Mouse (Mus musculus) liver, embryonic 11.5 days (tissue): ENCODE measurements around the gene Paics. TPM values are rescaled to one million over a fixed set of nuclear protein-coding genes. Genes with fewer than 3 reads are reported as not detected.
A peak's percentile ranks its signal among the peaks of the same experiment; 100 is the strongest.

Source experiments
- ATAC-seq: fragments of 200-750 bp; cut with Nextera tagmentation; replicated peaks from 2 replicates; pipeline ENCODE4 v1.8.0; 2017; ENCODE audit warnings: moderate number of reproducible peaks, mild to moderate bottlenecking, moderate TSS enrichment, moderate library complexity; ENCODE audit not compliant: low FRiP score
- DNase-seq: peaks from one replicate; pipeline ENCODE4 v3.0.0-alpha.2; 2017; ENCODE audit warnings: low spot score
- H3K27ac ChIP-seq: fragments of 300-500 bp; sonication (generic); 2 replicates; pipeline ENCODE4 v1.5.1; 2014; ENCODE audit warnings: mild to moderate bottlenecking, low read depth, low read length, control low read depth
- H3K27me3 ChIP-seq: fragments of 300-500 bp; sonication (generic); replicated peaks from 2 replicates; pipeline ENCODE4 v1.6.1; 2014; ENCODE audit warnings: low read length, mixed read lengths; ENCODE audit not compliant: control insufficient read depth, insufficient read depth
- H3K36me3 ChIP-seq: fragments of 300-500 bp; sonication (generic); 2 replicates; pipeline ENCODE4 v1.6.1; 2014; ENCODE audit warnings: mild to moderate bottlenecking, low read length, moderate library complexity, mixed read lengths; ENCODE audit not compliant: control insufficient read depth, insufficient read depth
- H3K4me1 ChIP-seq: fragments of 300-500 bp; sonication (generic); replicated peaks from 2 replicates; pipeline ENCODE4 v1.6.1; 2014; ENCODE audit warnings: low read length, mixed read lengths; ENCODE audit not compliant: control insufficient read depth, insufficient read depth
- H3K4me2 ChIP-seq: fragments of 300-500 bp; sonication (generic); 2 replicates; pipeline ENCODE4 v1.6.1; 2014; ENCODE audit warnings: mild to moderate bottlenecking, control low read depth, moderate library complexity
- H3K4me3 ChIP-seq: fragments of 300-500 bp; sonication (generic); 2 replicates; pipeline ENCODE4 v1.5.1; 2014; ENCODE audit warnings: low read depth, low read length, control low read depth
- H3K9ac ChIP-seq: fragments of 300-500 bp; sonication (generic); 2 replicates; pipeline ENCODE4 v1.6.1; 2014; ENCODE audit warnings: low read depth, low read length, control low read depth
- H3K9me3 ChIP-seq: fragments of 300-500 bp; sonication (generic); 2 replicates; pipeline ENCODE4 v1.6.1; 2016; ENCODE audit warnings: low read length, inconsistent platforms, mixed read lengths; ENCODE audit not compliant: control insufficient read depth
- WGBS: fragments of 180-500 bp; shearing (Covaris S2); extraction: QIAGEN DNeasy Blood & Tissue Kit; methylation state at CpG from one replicate; pipeline ENCODE4 v1.1.7; 2014; 5-methylcytosine and 5-hydroxymethylcytosine counted together
- polyA plus RNA-seq: library from polyadenylated mRNA; unstranded; fragments of >200 nt; fragmentation: Nextera tagmentation; extraction: Ambion mirVana; gene quantifications from 2 replicates; pipeline ENCODE4 v1.2.1, GENCODE M21; 2014

Gene Paics
- polyA plus RNA-seq, 1 experiment from 2014 or later: 357 TPM

GRCm38 (mm10) chr5:76945678-76946033 is 5.5 kb upstream of the Paics start:
- Histone ChIP-seq H3K9me3 (no peaks in the 10 kb centered on the region), H3K4me1 (peaks cover 14% of the 10 kb centered on the region), H3K36me3 (peaks cover 15% of the 10 kb centered on the region), H3K9ac (no peak overlapping the region), H3K4me2 (no peak overlapping the region), H3K27ac (no peak overlapping the region), H3K4me3 (no peak overlapping the region), H3K27me3 (no peaks in the 10 kb centered on the region)
- WGBS: 75% methylated on average over 2 of the region's 2 CpGs
- DNase-seq: no peak
- ATAC-seq: no peak

GRCm38 (mm10) chr5:76947142-76947541 is 4.0 kb upstream of the Paics start:
- H3K36me3 ChIP-seq: peaks cover 13% of the 10 kb centered on the region; the same call in 1 of the 2 replicates
- H3K27ac ChIP-seq: no peak overlapping the region
- no peaks in the 10 kb centered on the region for H3K27me3 ChIP-seq
- H3K9ac ChIP-seq: no peak overlapping the region
- H3K4me2 ChIP-seq: no peak overlapping the region
- WGBS: 71% methylated on average over 4 of the region's 4 CpGs
- no peak overlapping the region for H3K4me3 ChIP-seq
- H3K4me1 ChIP-seq: peaks cover 14% of the 10 kb centered on the region
- DNase-seq: no peak
- H3K9me3 ChIP-seq: no peaks in the 10 kb centered on the region
- ATAC-seq: no peak

- H3K9me3 ChIP-seq: no peaks in the 10 kb centered on the region
- H3K27me3 ChIP-seq: no peaks in the 10 kb centered on the region
- H3K36me3 ChIP-seq: peaks cover 10% of the 10 kb centered on the region; the same call in 1 of the 2 replicates
- ATAC-seq: no peak
- no peak overlapping the region for H3K9ac ChIP-seq
- H3K27ac ChIP-seq: no peak overlapping the region
- H3K4me2 ChIP-seq: peak overlapping the region; percentile 32
- WGBS: 89% methylated on average over 4 of the region's 4 CpGs
- DNase-seq: no peak
- H3K4me3 ChIP-seq: no peak overlapping the region
- H3K4me1 ChIP-seq: peaks cover 17% of the 10 kb centered on the region
Observed at GRCm38 (mm10) chr5:76947758-76948157, 3.3 kb upstream of the Paics start.

- no peak for DNase-seq
- Histone ChIP-seq H3K36me3 (peaks cover 10% of the 10 kb centered on the region; the same call in 1 of the 2 replicates), H3K4me3 (peak overlapping the region; percentile 84), H3K4me2 (peak overlapping the region; percentile 73), H3K9me3 (no peaks in the 10 kb centered on the region), H3K9ac (peak overlapping the region; percentile 90), H3K27ac (peak overlapping the region; percentile 82), H3K4me1 (peaks cover 30% of the 10 kb centered on the region), H3K27me3 (no peaks in the 10 kb centered on the region)
- WGBS: 0% methylated on average over 24 of the region's 24 CpGs
- ATAC-seq: peak; percentile 8
Observed at GRCm38 (mm10) chr5:76950343-76951105, 583 bp upstream of the Paics start.

- DNase-seq (no peak), ATAC-seq (no peak)
- WGBS: 9% methylated on average over 7 of the region's 7 CpGs
- peak overlapping the region; percentile 91 for H3K9ac ChIP-seq
- no peaks in the 10 kb centered on the region for H3K9me3 ChIP-seq
- peak overlapping the region; percentile 84 for H3K4me3 ChIP-seq
- peak overlapping the region; percentile 82; the same call in 1 of the 2 replicates for H3K27ac ChIP-seq
- no peaks in the 10 kb centered on the region for H3K27me3 ChIP-seq
- peaks cover 17% of the 10 kb centered on the region for H3K36me3 ChIP-seq
- H3K4me1 ChIP-seq: peaks cover 30% of the 10 kb centered on the region
- peak overlapping the region; percentile 73 for H3K4me2 ChIP-seq
Observed at GRCm38 (mm10) chr5:76952112-76953040, 1.3 kb downstream of the Paics start.

- no peak for ATAC-seq
- no peaks in the 10 kb centered on the region for H3K9me3 ChIP-seq
- WGBS: 82% methylated on average over 3 of the region's 3 CpGs
- no peaks in the 10 kb centered on the region for H3K27me3 ChIP-seq
- H3K4me1 ChIP-seq: peaks cover 19% of the 10 kb centered on the region
- 0 out of 2 replicates have a peak overlapping the region, but pooled peaks have one; percentile 17 for H3K4me3 ChIP-seq
- DNase-seq: no peak
- H3K9ac ChIP-seq: peak overlapping the region; percentile 18; the same call in 1 of the 2 replicates
- no peak overlapping the region for H3K27ac ChIP-seq
- H3K4me2 ChIP-seq: peak overlapping the region; percentile 73
- H3K36me3 ChIP-seq: peaks cover 28% of the 10 kb centered on the region
Observed at GRCm38 (mm10) chr5:76953794-76954193, 2.7 kb downstream of the Paics start.

- DNase-seq: no peak
- H3K9ac ChIP-seq: 0 out of 2 replicates have a peak overlapping the region, but pooled peaks have one; percentile 18
- no peak overlapping the region for H3K27ac ChIP-seq
Observed at GRCm38 (mm10) chr5:76954271-76954900, 3.3 kb downstream of the Paics start.

GRCm38 (mm10) chr5:76955474-76955873 is 4.4 kb downstream of the Paics start:
- peaks cover 19% of the 10 kb centered on the region for H3K4me1 ChIP-seq
- H3K4me2 ChIP-seq: no peak overlapping the region
- H3K27ac ChIP-seq: no peak overlapping the region
- no peaks in the 10 kb centered on the region for H3K27me3 ChIP-seq
- no peak overlapping the region for H3K9ac ChIP-seq
- DNase-seq: no peak
- no peak for ATAC-seq
- H3K36me3 ChIP-seq: peaks cover 36% of the 10 kb centered on the region
- no peak overlapping the region for H3K4me3 ChIP-seq
- no peaks in the 10 kb centered on the region for H3K9me3 ChIP-seq
- 80% methylated on average over 4 of the region's 4 CpGs for WGBS

More at GRCm38 (mm10) chr5:76954271-76954900, 3.3 kb downstream of the Paics start:
- no peak for ATAC-seq
- H3K36me3 ChIP-seq: peaks cover 31% of the 10 kb centered on the region
- 73% methylated on average over 6 of the region's 6 CpGs for WGBS
- peak overlapping the region; percentile 73 for H3K4me2 ChIP-seq
- H3K9me3 ChIP-seq: no peaks in the 10 kb centered on the region
- 0 out of 2 replicates have a peak overlapping the region, but pooled peaks have one; percentile 17 for H3K4me3 ChIP-seq
- H3K27me3 ChIP-seq: no peaks in the 10 kb centered on the region
- peaks cover 19% of the 10 kb centered on the region for H3K4me1 ChIP-seq
